Mouse (Mus musculus): ENCODE results near the gene Gclm. TPM values are rescaled to one million over a fixed set of nuclear protein-coding genes. Genes with fewer than 3 reads are reported as not detected.
"Not testable (repeated sequence)": the region's sequence is repeated elsewhere in the genome, so short reads cannot be mapped to it uniquely, and the experiment has no call there.

Gene Gclm
- total RNA-seq, 4 experiments from 2014 or later = 42.6 to 75.3 (median 55.1) TPM

- no peak for DNase-seq (ENCODE audit: low spot score)
Observed at GRCm38 (mm10) chr3:122235772-122236171, 9.6 kb upstream of the Gclm start.

GRCm38 (mm10) chr3:122242876-122243275, 2.5 kb upstream of the Gclm start:
- DNase-seq (ENCODE audit: low spot score) = no peak

GRCm38 (mm10) chr3:122243416-122244167, 1.8 kb upstream of the Gclm start:
- no peak for DNase-seq (ENCODE audit: low spot score)

- no peak for DNase-seq (ENCODE audit: low spot score)
Observed at GRCm38 (mm10) chr3:122244759-122245158, 598 bp upstream of the Gclm start.

GRCm38 (mm10) chr3:122245878-122246332, 548 bp downstream of the Gclm start:
- peak; percentile 21 for DNase-seq (ENCODE audit: low spot score)

GRCm38 (mm10) chr3:122246406-122246805, 1.0 kb downstream of the Gclm start:
- DNase-seq (ENCODE audit: low spot score) = no peak

GRCm38 (mm10) chr3:122246986-122247767, 1.8 kb downstream of the Gclm start:
- no peak for DNase-seq (ENCODE audit: low spot score)

- DNase-seq (ENCODE audit: low spot score) = no peak
Observed at GRCm38 (mm10) chr3:122247768-122248100, 2.4 kb downstream of the Gclm start.

GRCm38 (mm10) chr3:122252466-122253253, 7.3 kb downstream of the Gclm start:
- DNase-seq (ENCODE audit: low spot score) = no peak

- DNase-seq (ENCODE audit: low spot score) = not testable (repeated sequence)
Observed at GRCm38 (mm10) chr3:122254050-122254449, 8.7 kb downstream of the Gclm start.

- DNase-seq (ENCODE audit: low spot score) = no peak
Observed at GRCm38 (mm10) chr3:122269986-122270385, 24.6 kb downstream of the Gclm start.

GRCm38 (mm10) chr3:122272565-122272964, 27.2 kb downstream of the Gclm start:
- not testable (repeated sequence) for DNase-seq (ENCODE audit: low spot score)

GRCm38 (mm10) chr3:122273407-122274240, 28.3 kb downstream of the Gclm start:
- DNase-seq (ENCODE audit: low spot score) = no peak

- peak; percentile 93 for DNase-seq (ENCODE audit: low spot score)
Observed at GRCm38 (mm10) chr3:122274241-122275024, 29.1 kb downstream of the Gclm start, which contains the start of gene Dnttip2. Gene Dnttip2 (plus strand): TSS chr3:122274388.

GRCm38 (mm10) chr3:122275111-122275510, 29.8 kb downstream of the Gclm start:
- no peak for DNase-seq (ENCODE audit: low spot score)

- no peak for DNase-seq (ENCODE audit: low spot score)
Observed at GRCm38 (mm10) chr3:122287195-122287594, 41.8 kb downstream of the Gclm start.

- no peak for DNase-seq (ENCODE audit: low spot score)
Observed at GRCm38 (mm10) chr3:122288613-122289195, 43.3 kb downstream of the Gclm start.

GRCm38 (mm10) chr3:122289344-122289743, 44.0 kb downstream of the Gclm start:
- DNase-seq (ENCODE audit: low spot score) = not testable (repeated sequence)

GRCm38 (mm10) chr3:122290696-122291095, 45.3 kb downstream of the Gclm start:
- DNase-seq (ENCODE audit: low spot score) = peak; percentile 71

GRCm38 (mm10) chr3:122291828-122292227, 46.5 kb downstream of the Gclm start:
- peak; percentile 49 for DNase-seq (ENCODE audit: low spot score)

Measured in heart, adult 8-10 months (tissue).